Mouse (Mus musculus): ENCODE results near the gene Gm43191. TPM values are rescaled to one million over a fixed set of nuclear protein-coding genes. Genes with fewer than 3 reads are reported as not detected.
"Not testable (repeated sequence)": the region's sequence is repeated elsewhere in the genome, so short reads cannot be mapped to it uniquely, and the experiment has no call there.

Gene Gm43191
- polyA plus RNA-seq, 1 experiment from 2014 or later: not detected

DNA sequence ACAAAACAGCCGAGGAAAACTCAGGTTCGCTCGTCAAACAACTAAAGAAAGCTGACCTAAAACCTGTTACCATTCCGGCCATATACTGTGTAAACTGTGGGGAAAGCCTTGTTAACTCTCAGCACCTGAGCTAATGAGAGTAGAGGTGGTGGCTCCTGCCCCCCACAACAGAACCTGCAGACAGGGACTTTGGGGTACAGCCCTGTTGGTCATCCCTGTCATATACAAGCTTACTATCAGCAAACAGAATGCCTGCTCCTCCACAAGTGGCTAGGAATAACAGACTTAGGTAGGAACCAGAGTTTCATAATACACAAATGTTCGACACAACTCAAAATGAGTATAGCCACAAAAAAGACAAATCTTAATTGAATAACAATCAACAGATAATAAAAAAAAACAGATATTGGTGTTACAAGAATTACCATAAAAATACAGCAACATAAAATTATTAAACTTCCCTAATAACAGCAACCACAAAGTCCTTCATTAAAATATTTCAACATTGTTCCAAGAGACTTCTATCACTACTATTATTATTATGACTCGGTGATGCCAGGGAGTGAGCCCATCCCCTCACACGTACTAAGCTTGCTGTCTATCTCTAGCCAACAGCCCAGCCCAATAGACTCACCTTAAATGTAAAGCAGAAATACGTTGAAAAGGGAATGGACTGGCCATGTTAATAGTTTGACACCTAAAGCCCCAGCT lies 14.1 kb upstream of the Gm43191 start:
- peaks cover 2% of the 10 kb centered on the region; the same call in 1 of the 2 replicates for H3K36me3 ChIP-seq (ENCODE audit: control insufficient read depth, insufficient read depth)
- WGBS: 87% methylated on average over 8 of the region's 8 CpGs
- no peak overlapping the region for H3K27ac ChIP-seq (ENCODE audit: low read length)

DNA sequence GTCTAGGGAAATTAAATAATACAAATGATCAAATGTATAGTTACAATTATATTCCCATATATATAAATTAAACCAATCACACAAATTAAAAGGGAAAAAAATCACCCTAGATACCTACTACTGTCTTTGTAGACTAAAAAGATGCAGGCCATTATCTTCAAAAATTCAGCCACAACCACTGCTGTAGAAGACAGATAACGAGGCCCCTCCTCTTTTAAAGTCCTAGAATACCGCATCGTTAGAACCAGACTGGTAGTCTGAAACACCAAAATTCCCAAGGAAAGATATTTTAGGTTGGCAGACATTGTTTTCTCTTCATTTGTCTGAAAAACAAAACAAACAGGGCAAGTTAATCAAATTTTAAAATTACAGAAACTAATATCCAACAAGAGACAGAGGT lies 13.3 kb upstream of the Gm43191 start:
- Histone ChIP-seq H3K4me1 (ENCODE audit: control insufficient read depth, insufficient read depth, low read length) (peaks cover 3% of the 10 kb centered on the region), H3K4me2 (ENCODE audit: low read depth, low read length) (no peak overlapping the region), H3K27me3 (ENCODE audit: control insufficient read depth, insufficient read depth, low read length) (no peaks in the 10 kb centered on the region), H3K9ac (ENCODE audit: low read length) (no peak overlapping the region), H3K36me3 (ENCODE audit: control insufficient read depth, insufficient read depth) (peaks cover 2% of the 10 kb centered on the region; the same call in 1 of the 2 replicates), H3K27ac (ENCODE audit: low read length) (no peak overlapping the region), H3K9me3 (replicated peaks; ENCODE audit: control insufficient read depth, low read length) (no peaks in the 10 kb centered on the region), H3K4me3 (ENCODE audit: low read length) (no peak overlapping the region)
- ATAC-seq (replicated peaks; ENCODE audit: extremely low read depth, insufficient read depth, low FRiP score): no peak
- 76% methylated on average over 3 of the region's 3 CpGs for WGBS

More for the DNA sequence above, 14.1 kb upstream of the Gm43191 start:
- H3K9me3 ChIP-seq (replicated peaks; ENCODE audit: control insufficient read depth, low read length): no peaks in the 10 kb centered on the region
- H3K4me2 ChIP-seq (ENCODE audit: low read depth, low read length): no peak overlapping the region
- no peak overlapping the region for H3K9ac ChIP-seq (ENCODE audit: low read length)
- no peaks in the 10 kb centered on the region for H3K27me3 ChIP-seq (ENCODE audit: control insufficient read depth, insufficient read depth, low read length)
- H3K4me3 ChIP-seq (ENCODE audit: low read length): no peak overlapping the region
- H3K4me1 ChIP-seq (ENCODE audit: control insufficient read depth, insufficient read depth, low read length): peaks cover 3% of the 10 kb centered on the region
- ATAC-seq (replicated peaks; ENCODE audit: extremely low read depth, insufficient read depth, low FRiP score): no peak

DNA sequence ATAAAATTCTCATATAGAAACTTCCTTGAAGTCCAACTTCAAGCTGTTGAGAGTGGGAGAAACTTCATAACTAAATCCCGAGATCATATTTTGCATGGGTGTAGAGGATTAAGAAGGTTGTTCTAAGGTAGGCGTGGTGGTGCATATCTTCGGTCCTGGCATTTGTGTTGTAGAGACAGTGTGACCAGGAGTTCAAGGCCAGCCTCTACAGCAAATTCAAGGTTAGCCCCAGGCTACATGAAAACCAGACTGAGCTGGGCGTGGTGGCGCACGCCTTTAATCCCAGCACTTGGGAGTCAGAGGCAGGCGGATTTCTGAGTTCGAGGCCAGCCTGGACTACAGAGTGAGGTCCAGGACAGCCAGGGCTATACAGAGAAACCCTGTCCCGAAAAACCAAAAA lies 16.8 kb downstream of the Gm43191 start:
- not testable (repeated sequence) for ATAC-seq (replicated peaks; ENCODE audit: extremely low read depth, insufficient read depth, low FRiP score); H3K36me3 ChIP-seq (ENCODE audit: control insufficient read depth, insufficient read depth); H3K4me2 ChIP-seq (ENCODE audit: low read depth, low read length); H3K4me3 ChIP-seq (ENCODE audit: low read length); H3K9me3 ChIP-seq (replicated peaks; ENCODE audit: control insufficient read depth, low read length); H3K9ac ChIP-seq (ENCODE audit: low read length); H3K27me3 ChIP-seq (ENCODE audit: control insufficient read depth, insufficient read depth, low read length); H3K27ac ChIP-seq (ENCODE audit: low read length)
- WGBS: 89% methylated on average over 9 of the region's 9 CpGs
- peaks cover 18% of the 10 kb centered on the region for H3K4me1 ChIP-seq (ENCODE audit: control insufficient read depth, insufficient read depth, low read length)

DNA sequence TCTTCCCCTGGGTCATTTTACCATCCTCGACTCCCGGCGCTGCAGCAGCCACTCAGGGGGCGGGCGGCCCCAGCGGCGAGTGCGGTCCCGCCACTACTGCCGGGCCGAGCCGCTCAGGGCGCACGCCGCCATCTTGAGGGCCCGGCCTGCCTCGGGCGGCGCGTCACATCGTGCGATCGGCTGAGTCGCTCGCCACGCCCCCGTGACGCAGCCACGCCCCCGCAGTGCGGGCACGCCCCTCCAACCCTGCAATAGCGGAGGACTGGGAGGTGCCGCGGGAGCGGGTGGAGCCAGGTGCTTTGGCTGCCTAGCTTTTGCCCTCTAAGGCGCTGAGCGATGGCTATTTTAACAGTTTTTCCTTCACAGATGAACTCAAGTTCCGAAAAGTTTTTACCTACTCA lies 18.6 kb downstream of the Gm43191 start, which contains the start of gene Mfsd14a:
Gene Mfsd14a, minus strand, starts transcription at position 215 of the 401 bp plus-strand sequence.
- Histone ChIP-seq H3K27ac (ENCODE audit: low read length) (peak within 1 kb of the TSS; percentile 96), H3K9ac (ENCODE audit: low read length) (peak within 1 kb of the TSS; percentile 99), H3K36me3 (ENCODE audit: control insufficient read depth, insufficient read depth) (peaks cover 2% of the 10 kb centered on the region; the same call in 1 of the 2 replicates), H3K9me3 (replicated peaks; ENCODE audit: control insufficient read depth, low read length) (no peaks in the 10 kb centered on the region), H3K4me1 (ENCODE audit: control insufficient read depth, insufficient read depth, low read length) (peaks cover 26% of the 10 kb centered on the region), H3K27me3 (ENCODE audit: control insufficient read depth, insufficient read depth, low read length) (no peaks in the 10 kb centered on the region), H3K4me2 (ENCODE audit: low read depth, low read length) (peak within 1 kb of the TSS; percentile 68), H3K4me3 (ENCODE audit: low read length) (peak within 1 kb of the TSS; percentile 97)
- WGBS: 0% methylated on average over 39 of the region's 39 CpGs
- peak; percentile 99 for ATAC-seq (replicated peaks; ENCODE audit: extremely low read depth, insufficient read depth, low FRiP score)

DNA sequence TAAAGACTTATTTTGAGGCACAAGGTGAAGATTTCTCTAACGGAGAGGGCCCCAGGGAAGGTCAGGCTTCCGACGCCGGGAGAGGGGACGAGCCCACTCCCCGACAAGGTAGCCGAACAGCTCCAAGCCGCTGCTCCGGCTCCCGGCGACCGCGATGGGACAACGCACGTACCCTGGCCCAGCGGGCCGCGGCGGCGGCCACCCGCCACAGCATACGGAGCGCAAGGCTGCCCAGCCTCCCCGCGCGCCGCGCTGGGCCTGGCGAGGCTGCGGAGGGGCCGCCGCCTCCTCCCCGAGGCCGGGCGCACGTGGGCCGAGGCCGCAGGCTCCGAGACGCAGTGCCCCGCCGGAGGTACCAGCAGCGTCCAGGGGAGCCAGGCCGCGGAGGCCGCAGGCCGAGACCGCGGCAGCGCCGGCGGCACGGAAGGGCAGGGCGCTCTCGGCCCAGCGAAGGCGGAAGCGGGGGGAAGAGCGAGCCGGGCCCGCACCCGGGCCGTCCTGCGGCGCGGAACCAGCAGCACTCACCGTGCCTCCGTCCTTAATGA lies 19.1 kb downstream of the Gm43191 start:
- Histone ChIP-seq H3K27ac (ENCODE audit: low read length) (peak overlapping the region; percentile 96), H3K36me3 (ENCODE audit: control insufficient read depth, insufficient read depth) (no peaks in the 10 kb centered on the region), H3K9ac (ENCODE audit: low read length) (peak overlapping the region; percentile 99), H3K4me2 (ENCODE audit: low read depth, low read length) (peak overlapping the region; percentile 68), H3K27me3 (ENCODE audit: control insufficient read depth, insufficient read depth, low read length) (no peaks in the 10 kb centered on the region), H3K4me1 (ENCODE audit: control insufficient read depth, insufficient read depth, low read length) (peaks cover 26% of the 10 kb centered on the region), H3K4me3 (ENCODE audit: low read length) (peak overlapping the region; percentile 97), H3K9me3 (replicated peaks; ENCODE audit: control insufficient read depth, low read length) (no peaks in the 10 kb centered on the region)
- peak; percentile 79 for ATAC-seq (replicated peaks; ENCODE audit: extremely low read depth, insufficient read depth, low FRiP score)
- WGBS: under 1% methylated on average over 66 of the region's 68 CpGs

DNA sequence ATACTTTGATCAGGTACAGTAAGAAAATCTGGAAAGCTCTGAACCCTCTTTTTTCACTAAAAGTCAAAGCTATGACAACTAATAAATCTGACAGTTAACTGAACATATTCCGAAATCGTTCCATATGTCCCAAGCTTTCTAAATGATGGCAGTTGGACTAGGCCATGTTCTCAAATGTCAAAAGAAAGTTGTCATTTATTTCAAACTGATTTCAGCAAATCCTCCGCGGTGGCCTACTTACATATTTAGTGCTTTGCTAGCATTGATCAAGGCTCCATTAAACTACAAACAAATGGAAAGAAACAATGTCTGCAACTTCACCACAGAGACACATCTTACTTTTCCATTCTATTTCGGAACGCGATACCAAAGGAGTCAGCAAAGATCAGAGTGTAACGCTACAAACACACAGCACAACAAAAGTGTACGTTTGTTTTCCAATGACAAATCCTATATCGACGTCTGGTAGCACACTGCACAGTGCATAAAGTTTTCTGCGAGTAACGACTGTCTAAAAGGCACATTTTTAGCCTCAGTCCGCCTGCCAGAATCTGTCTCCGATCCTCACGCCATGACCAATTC lies 19.7 kb downstream of the Gm43191 start:
- peak overlapping the region; percentile 68 for H3K4me2 ChIP-seq (ENCODE audit: low read depth, low read length)
- H3K36me3 ChIP-seq (ENCODE audit: control insufficient read depth, insufficient read depth): no peaks in the 10 kb centered on the region
- no peaks in the 10 kb centered on the region for H3K27me3 ChIP-seq (ENCODE audit: control insufficient read depth, insufficient read depth, low read length)
- H3K4me3 ChIP-seq (ENCODE audit: low read length): peak overlapping the region; percentile 97
- no peak for ATAC-seq (replicated peaks; ENCODE audit: extremely low read depth, insufficient read depth, low FRiP score)
- peak overlapping the region; percentile 99 for H3K9ac ChIP-seq (ENCODE audit: low read length)
- H3K9me3 ChIP-seq (replicated peaks; ENCODE audit: control insufficient read depth, low read length): no peaks in the 10 kb centered on the region
- H3K4me1 ChIP-seq (ENCODE audit: control insufficient read depth, insufficient read depth, low read length): peaks cover 28% of the 10 kb centered on the region
- WGBS: 4% methylated on average over 16 of the region's 16 CpGs
- peak overlapping the region; percentile 96 for H3K27ac ChIP-seq (ENCODE audit: low read length)

DNA sequence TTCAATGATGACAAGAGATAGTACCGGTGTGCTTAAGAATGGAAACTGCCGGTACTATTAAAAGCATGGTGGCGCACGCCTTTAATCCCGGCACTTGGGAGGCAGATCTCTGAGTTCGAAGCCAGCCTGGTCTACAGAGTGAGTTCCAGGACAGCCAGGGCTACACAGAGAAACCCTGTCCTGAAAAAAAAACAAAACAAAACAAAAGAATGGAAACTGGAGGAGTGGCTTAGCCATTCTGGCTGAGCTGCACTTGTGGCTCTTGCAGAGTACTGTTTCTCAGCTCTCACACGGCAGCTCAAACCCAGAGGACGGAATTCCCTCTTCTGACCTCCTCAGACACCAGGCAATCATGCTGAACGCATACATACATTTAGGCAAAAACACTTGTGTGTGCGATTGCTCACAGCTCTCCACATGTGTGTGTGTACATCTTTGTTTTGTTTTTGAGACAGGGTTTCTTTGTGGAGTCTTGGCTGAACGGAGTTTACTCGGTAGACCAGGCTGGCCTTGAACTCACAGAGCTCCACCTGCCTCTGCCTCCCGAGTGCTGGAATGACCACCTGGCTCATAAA lies 21.1 kb downstream of the Gm43191 start:
- Histone ChIP-seq H3K4me2 (ENCODE audit: low read depth, low read length) (no peak overlapping the region), H3K9ac (ENCODE audit: low read length) (no peak overlapping the region), H3K4me1 (ENCODE audit: control insufficient read depth, insufficient read depth, low read length) (peaks cover 28% of the 10 kb centered on the region), H3K36me3 (ENCODE audit: control insufficient read depth, insufficient read depth) (no peaks in the 10 kb centered on the region), H3K9me3 (replicated peaks; ENCODE audit: control insufficient read depth, low read length) (no peaks in the 10 kb centered on the region), H3K27ac (ENCODE audit: low read length) (no peak overlapping the region), H3K4me3 (ENCODE audit: low read length) (no peak overlapping the region), H3K27me3 (ENCODE audit: control insufficient read depth, insufficient read depth, low read length) (no peaks in the 10 kb centered on the region)
- ATAC-seq (replicated peaks; ENCODE audit: extremely low read depth, insufficient read depth, low FRiP score): no peak
- 70% methylated on average over 13 of the region's 13 CpGs for WGBS

DNA sequence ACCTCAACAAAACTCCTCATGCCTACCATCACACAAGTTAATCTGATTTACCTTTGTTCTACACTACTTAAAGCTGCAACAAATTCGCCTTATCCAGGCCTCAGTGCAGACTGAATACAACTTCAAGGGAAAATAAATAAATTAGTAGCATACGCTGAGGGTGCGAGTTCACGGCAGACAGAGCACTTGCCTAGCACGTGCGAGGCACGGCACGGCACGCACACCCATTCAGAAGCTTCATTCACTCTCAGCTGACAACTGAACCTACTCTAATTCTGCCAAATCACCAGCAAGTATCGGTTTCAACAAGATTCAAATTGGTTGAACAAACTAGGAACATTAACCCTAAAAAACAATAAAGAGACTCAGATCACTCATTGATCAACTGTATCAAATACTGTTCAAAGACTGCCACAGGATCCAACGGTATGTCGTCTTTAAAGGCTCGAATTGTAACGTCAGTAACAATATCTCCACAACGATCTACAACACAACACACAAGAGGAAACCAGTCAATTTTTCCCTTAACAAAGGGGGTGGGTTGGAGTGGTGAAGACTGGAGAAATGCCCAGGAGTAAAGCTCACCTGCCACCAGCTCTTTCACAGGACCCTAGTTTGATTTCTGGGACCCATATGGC lies 22.0 kb downstream of the Gm43191 start:
- WGBS: 80% methylated on average over 15 of the region's 15 CpGs
- no peaks in the 10 kb centered on the region for H3K27me3 ChIP-seq (ENCODE audit: control insufficient read depth, insufficient read depth, low read length)
- peaks cover 28% of the 10 kb centered on the region for H3K4me1 ChIP-seq (ENCODE audit: control insufficient read depth, insufficient read depth, low read length)
- no peak overlapping the region for H3K4me2 ChIP-seq (ENCODE audit: low read depth, low read length)
- no peak overlapping the region for H3K27ac ChIP-seq (ENCODE audit: low read length)
- no peak overlapping the region for H3K4me3 ChIP-seq (ENCODE audit: low read length)
- H3K9me3 ChIP-seq (replicated peaks; ENCODE audit: control insufficient read depth, low read length): no peaks in the 10 kb centered on the region
- H3K36me3 ChIP-seq (ENCODE audit: control insufficient read depth, insufficient read depth): no peaks in the 10 kb centered on the region
- no peak overlapping the region for H3K9ac ChIP-seq (ENCODE audit: low read length)
- ATAC-seq (replicated peaks; ENCODE audit: extremely low read depth, insufficient read depth, low FRiP score): no peak
